Mouse (Mus musculus) stomach, postnatal 0 days (tissue): ENCODE results near the gene Nck1. TPM values are rescaled to one million over a fixed set of nuclear protein-coding genes. Genes with fewer than 3 reads are reported as not detected.
A peak's percentile ranks its signal among the peaks of the same experiment; 100 is the strongest.

Source experiments
- ATAC-seq: fragments of 200-750 bp; cut with Nextera tagmentation; 2 replicates; pipeline ENCODE4 v1.8.0; 2017; ENCODE audit not compliant: low FRiP score, low TSS enrichment
- DNase-seq: peaks from one replicate; pipeline ENCODE4 v3.0.0-alpha.2; 2016; ENCODE audit warnings: low spot score
- H3K27ac ChIP-seq: fragments of 300-500 bp; sonication (generic); replicated peaks from 2 replicates; pipeline ENCODE4 v1.5.1; 2014; ENCODE audit warnings: mild to moderate bottlenecking, control low read depth
- H3K27me3 ChIP-seq: fragments of 300-500 bp; sonication (generic); 2 replicates; pipeline ENCODE4 v1.6.1; 2014; ENCODE audit warnings: low read length; ENCODE audit not compliant: control insufficient read depth, insufficient read depth
- H3K36me3 ChIP-seq: fragments of 300-500 bp; sonication (generic); 2 replicates; pipeline ENCODE4 v1.6.1; 2014; ENCODE audit warnings: low read length, mixed read lengths; ENCODE audit not compliant: control insufficient read depth, insufficient read depth
- H3K4me1 ChIP-seq: fragments of 300-500 bp; sonication (generic); replicated peaks from 2 replicates; pipeline ENCODE4 v1.6.1; 2014; ENCODE audit warnings: antibody characterized with exemption; ENCODE audit not compliant: control insufficient read depth, insufficient read depth
- H3K4me2 ChIP-seq: fragments of 300-500 bp; sonication (generic); replicated peaks from 2 replicates; pipeline ENCODE4 v1.6.1; 2014; ENCODE audit warnings: low read depth, mild to moderate bottlenecking, control low read depth, moderate library complexity
- H3K4me3 ChIP-seq: fragments of 300-500 bp; sonication (generic); 2 replicates; pipeline ENCODE4 v1.5.1; 2014; ENCODE audit warnings: low read depth, low read length, control low read depth
- H3K9ac ChIP-seq: fragments of 300-500 bp; sonication (generic); 2 replicates; pipeline ENCODE4 v1.6.1; 2014; ENCODE audit warnings: mild to moderate bottlenecking, low read length, control low read depth, mixed read lengths
- H3K9me3 ChIP-seq: fragments of 300-500 bp; sonication (generic); 2 replicates; pipeline ENCODE4 v1.6.1; 2016; ENCODE audit warnings: low read length; ENCODE audit not compliant: control insufficient read depth
- CTCF ChIP-seq: IDR thresholded peaks from 2 replicates; pipeline ENCODE4 v1.5.1; 2016; ENCODE audit warnings: antibody characterized with exemption, low read depth, mild to moderate bottlenecking, moderate library complexity
- EP300 ChIP-seq: optimal IDR thresholded peaks from 2 replicates; pipeline ENCODE3; 2016; ENCODE audit warnings: antibody characterized with exemption
- WGBS: fragments of 180-500 bp; shearing (Covaris S2); extraction: QIAGEN DNeasy Blood & Tissue Kit; methylation state at CpG from one replicate; pipeline ENCODE4 v1.1.7; 2014; 5-methylcytosine and 5-hydroxymethylcytosine counted together
- polyA plus RNA-seq: library from polyadenylated mRNA; unstranded; fragments of >200 nt; fragmentation: Nextera tagmentation; extraction: Ambion mirVana; gene quantifications from 2 replicates; pipeline ENCODE4 v1.2.1, GENCODE M21; 2015

The Nck1 gene
- polyA plus RNA-seq, 1 experiment from 2014 or later, result 44.7 TPM

DNA sequence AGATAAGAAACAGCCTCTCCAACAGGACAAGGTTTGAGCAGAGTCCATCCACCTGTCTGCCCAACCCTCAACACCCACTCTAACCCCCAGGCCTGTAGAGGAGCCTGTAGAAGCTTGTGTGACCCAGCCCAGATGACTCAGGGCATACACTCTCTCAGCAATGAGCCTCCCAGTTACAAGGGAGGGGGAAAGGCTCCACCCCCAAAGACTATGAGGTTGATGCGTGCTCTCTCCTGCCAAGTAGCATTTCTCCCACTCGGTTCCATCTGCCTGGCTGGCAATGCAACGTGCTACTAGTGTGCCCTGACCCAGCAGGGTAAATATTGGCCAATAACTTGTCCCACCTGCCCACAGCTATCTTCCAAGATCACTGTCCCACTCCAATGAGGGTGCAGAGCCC lies 79.2 kb downstream of the Nck1 start:
- Histone ChIP-seq H3K4me3 (no peak overlapping the region), H3K4me1 (peaks cover 5% of the 10 kb centered on the region), H3K27ac (peak overlapping the region; percentile 70), H3K4me2 (no peak overlapping the region), H3K9me3 (no peaks in the 10 kb centered on the region), H3K27me3 (no peaks in the 10 kb centered on the region), H3K9ac (no peak overlapping the region), H3K36me3 (peaks cover 3% of the 10 kb centered on the region; the same call in 1 of the 2 replicates)
- ATAC-seq, result peak; percentile 78
- peak; percentile 56 for TF ChIP-seq EP300
- no peak for TF ChIP-seq CTCF
- DNase-seq, result no peak
- 58% methylated on average over 3 of the region's 3 CpGs for WGBS

DNA sequence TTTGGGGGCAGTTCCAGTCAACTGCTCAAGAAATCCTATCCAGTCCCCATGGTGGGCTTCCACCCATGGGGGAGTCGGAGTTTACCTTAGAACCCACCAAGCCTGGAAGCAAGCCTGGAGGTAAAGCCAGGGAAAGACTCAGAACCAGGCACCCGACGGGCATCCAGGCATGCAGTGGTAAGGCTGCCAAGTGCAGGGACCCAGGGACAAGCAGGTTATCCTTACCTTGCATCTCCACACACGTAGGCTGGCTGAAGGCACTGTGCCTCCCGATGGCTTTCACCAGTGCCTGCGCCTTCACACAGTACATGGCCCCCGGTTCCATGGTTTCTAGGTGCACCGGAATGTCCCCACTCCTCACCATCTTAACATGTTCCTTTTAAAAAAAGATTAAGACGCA lies 79.9 kb downstream of the Nck1 start:
- H3K9ac ChIP-seq, result no peak overlapping the region
- DNase-seq (no peak), ATAC-seq (no peak)
- H3K4me2 ChIP-seq, result no peak overlapping the region
- H3K27ac ChIP-seq, result peak overlapping the region; percentile 40; the same call in 1 of the 2 replicates
- no peaks in the 10 kb centered on the region for H3K9me3 ChIP-seq
- WGBS, result 88% methylated on average over 9 of the region's 9 CpGs
- peaks cover 5% of the 10 kb centered on the region for H3K4me1 ChIP-seq
- H3K36me3 ChIP-seq, result peaks cover 3% of the 10 kb centered on the region; the same call in 1 of the 2 replicates
- no peak overlapping the region for H3K4me3 ChIP-seq
- no peaks in the 10 kb centered on the region for H3K27me3 ChIP-seq
- TF ChIP-seq CTCF (no peak), EP300 (no peak)

DNA sequence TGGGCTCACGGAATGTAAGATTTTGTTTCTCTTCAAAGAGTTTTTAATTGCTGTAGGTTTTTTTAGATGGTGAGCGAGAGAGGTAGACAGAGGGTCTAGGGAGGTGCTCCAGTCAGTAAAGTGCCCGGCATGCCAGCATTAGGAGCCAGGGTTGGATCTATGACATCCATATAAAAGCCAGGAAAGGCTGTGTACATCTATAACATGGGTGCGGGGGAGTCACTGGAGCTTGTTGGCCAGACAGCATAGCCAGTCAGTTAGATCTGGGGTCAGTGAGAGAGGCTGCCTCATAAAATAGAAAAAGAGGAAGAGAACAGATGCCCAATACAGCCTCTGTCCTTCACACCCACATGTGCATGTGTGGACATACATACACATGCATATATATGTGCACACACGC lies 80.6 kb downstream of the Nck1 start:
- ATAC-seq, result no peak
- H3K4me3 ChIP-seq, result no peak overlapping the region
- no peak overlapping the region for H3K27ac ChIP-seq
- H3K4me2 ChIP-seq, result no peak overlapping the region
- no peaks in the 10 kb centered on the region for H3K27me3 ChIP-seq
- WGBS, result 92% methylated on average over 5 of the region's 5 CpGs
- peaks cover 2% of the 10 kb centered on the region; the same call in 1 of the 2 replicates for H3K4me1 ChIP-seq
- TF ChIP-seq EP300 (no peak), CTCF (no peak)
- no peak overlapping the region for H3K9ac ChIP-seq
- DNase-seq, result no peak
- no peaks in the 10 kb centered on the region for H3K9me3 ChIP-seq
- peaks cover 3% of the 10 kb centered on the region; the same call in 1 of the 2 replicates for H3K36me3 ChIP-seq

DNA sequence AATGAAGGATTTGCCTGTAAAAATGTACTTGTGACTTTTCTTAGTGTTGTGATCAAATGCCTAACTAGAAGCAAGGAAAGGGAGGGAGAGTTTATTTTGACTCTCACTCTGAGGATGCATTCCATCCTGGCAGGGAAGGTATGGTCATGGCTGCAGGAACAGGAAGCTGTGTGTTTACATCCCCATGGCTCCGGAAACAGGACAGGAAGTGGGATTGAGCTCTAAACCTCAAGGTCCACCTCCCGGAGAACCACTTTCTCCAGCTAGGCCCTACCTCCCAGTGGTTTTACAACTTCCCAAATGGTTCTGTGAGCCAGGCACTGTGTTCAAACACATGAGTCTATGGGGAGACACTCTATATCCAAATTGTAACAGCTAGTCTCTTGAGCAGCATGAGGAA lies 82.2 kb downstream of the Nck1 start:
- Histone ChIP-seq H3K4me1 (peaks cover 2% of the 10 kb centered on the region; the same call in 1 of the 2 replicates), H3K9me3 (no peaks in the 10 kb centered on the region), H3K4me3 (no peak overlapping the region), H3K9ac (no peak overlapping the region), H3K27me3 (no peaks in the 10 kb centered on the region), H3K36me3 (peaks cover 3% of the 10 kb centered on the region; the same call in 1 of the 2 replicates), H3K27ac (no peak overlapping the region), H3K4me2 (no peak overlapping the region)
- TF ChIP-seq CTCF, result no peak
- no peak for TF ChIP-seq EP300
- ATAC-seq, result no peak
- WGBS, result 63% methylated on average over 2 of the region's 2 CpGs
- DNase-seq, result peak; percentile 9

GRCm38 (mm10) chr9:100462098-100462497 lies 83.8 kb downstream of the Nck1 start:
- TF ChIP-seq EP300 (no peak), CTCF (no peak)
- ATAC-seq, result no peak

GRCm38 (mm10) chr9:100461671-100462070 lies 84.3 kb downstream of the Nck1 start:
- H3K27me3 ChIP-seq, result no peaks in the 10 kb centered on the region
- TF ChIP-seq CTCF (no peak), EP300 (no peak)
- DNase-seq (no peak), ATAC-seq (no peak; the same call in 1 of the 2 replicates)
- H3K9ac ChIP-seq, result no peak overlapping the region
- 48% methylated on average over 9 of the region's 9 CpGs for WGBS
- H3K4me3 ChIP-seq, result no peak overlapping the region
- peak overlapping the region; percentile 20 for H3K27ac ChIP-seq
- no peaks in the 10 kb centered on the region for H3K9me3 ChIP-seq
- H3K4me2 ChIP-seq, result no peak overlapping the region
- H3K4me1 ChIP-seq, result 0 out of 2 replicates have a peak, but pooled peaks cover 2% of the 10 kb centered on the region
- H3K36me3 ChIP-seq, result peaks cover 3% of the 10 kb centered on the region; the same call in 1 of the 2 replicates

More at GRCm38 (mm10) chr9:100462098-100462497, 83.8 kb downstream of the Nck1 start:
- no peak overlapping the region for H3K4me2 ChIP-seq
- H3K4me3 ChIP-seq, result no peak overlapping the region
- WGBS, result 69% methylated on average over 4 of the region's 4 CpGs
- no peak overlapping the region for H3K9ac ChIP-seq
- no peaks in the 10 kb centered on the region for H3K9me3 ChIP-seq
- H3K36me3 ChIP-seq, result peaks cover 3% of the 10 kb centered on the region; the same call in 1 of the 2 replicates
- peaks cover 2% of the 10 kb centered on the region; the same call in 1 of the 2 replicates for H3K4me1 ChIP-seq
- no peaks in the 10 kb centered on the region for H3K27me3 ChIP-seq
- DNase-seq, result no peak
- H3K27ac ChIP-seq, result peak overlapping the region; percentile 31
